Mouse (Mus musculus) olfactory bulb, adult 2 months (tissue): ENCODE data around the gene Ficd. TPM values are rescaled to one million over a fixed set of nuclear protein-coding genes. Genes with fewer than 3 reads are reported as not detected.
A peak's percentile ranks its signal among the peaks of the same experiment; 100 is the strongest.

Experiments
- H3K27ac ChIP-seq: fragments of 200-500 bp; 2 replicates; pipeline ENCODE4 v1.5.1; 2012; ENCODE audit warnings: low read depth, low read length; ENCODE audit not compliant: insufficient read depth
- H3K4me1 ChIP-seq: fragments of 200-500 bp; 2 replicates; pipeline ENCODE4 v1.6.1; 2012; ENCODE audit warnings: low read length; ENCODE audit not compliant: control insufficient read depth, insufficient read depth
- H3K4me3 ChIP-seq: fragments of 200-500 bp; 2 replicates; pipeline ENCODE4 v1.5.1; 2012; ENCODE audit warnings: mild to moderate bottlenecking, low read depth, low read length, moderate library complexity; ENCODE audit not compliant: insufficient read depth
- CTCF ChIP-seq: fragments of 200-500 bp; IDR thresholded peaks from 2 replicates; pipeline ENCODE4 v1.5.1; 2012; ENCODE audit warnings: low read depth, mild to moderate bottlenecking, low read length, moderate library complexity; ENCODE audit not compliant: insufficient read depth
- POLR2A ChIP-seq: fragments of 200-500 bp; IDR thresholded peaks from 2 replicates; pipeline ENCODE4 v1.6.1; 2012; ENCODE audit warnings: mild to moderate bottlenecking, low read depth, low read length, moderate library complexity; ENCODE audit not compliant: insufficient read depth
- WGBS: fragments of 180-500 bp; shearing (Covaris S2); methylation state at CpG from one replicate; pipeline ENCODE4 v1.1.7; 2018; 5-methylcytosine and 5-hydroxymethylcytosine counted together
- polyA plus RNA-seq: library from polyadenylated mRNA; stranded (reverse); fragments of >200 nt; gene quantifications from 2 replicates; pipeline ENCODE4 v1.2.4, GENCODE M21; 2012; ENCODE audit warnings: low replicate concordance; ENCODE audit not compliant: missing spikeins, insufficient read depth, insufficient read length

Gene Ficd
- polyA plus RNA-seq, 1 experiment, result not detected

DNA sequence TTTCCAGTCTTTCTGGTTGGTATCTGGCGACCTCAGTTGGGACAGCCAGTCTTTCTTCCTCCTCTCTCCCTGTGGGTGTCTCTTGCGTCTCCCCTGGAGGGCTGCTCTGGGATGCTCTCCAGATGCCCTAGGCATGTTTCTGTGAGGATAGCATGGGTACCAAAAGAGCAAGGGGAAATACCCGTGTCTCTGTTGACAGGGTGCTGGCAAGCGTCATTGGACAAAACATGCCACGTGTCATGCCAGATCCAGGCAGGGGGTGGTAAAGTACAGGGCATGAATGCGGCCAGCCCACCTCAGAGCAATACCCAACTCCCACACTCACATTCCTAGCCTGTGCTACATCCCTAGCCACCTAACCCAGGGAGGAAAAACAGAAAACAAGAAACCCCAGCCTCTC, 9.0 kb upstream of the Ficd start:
- WGBS, result 70% methylated on average over 6 of the region's 6 CpGs
- peaks cover 16% of the 10 kb centered on the region for H3K4me1 ChIP-seq
- no peak for TF ChIP-seq CTCF
- no peak for TF ChIP-seq POLR2A
- H3K4me3 ChIP-seq, result no peak overlapping the region
- H3K27ac ChIP-seq, result no peak overlapping the region

DNA sequence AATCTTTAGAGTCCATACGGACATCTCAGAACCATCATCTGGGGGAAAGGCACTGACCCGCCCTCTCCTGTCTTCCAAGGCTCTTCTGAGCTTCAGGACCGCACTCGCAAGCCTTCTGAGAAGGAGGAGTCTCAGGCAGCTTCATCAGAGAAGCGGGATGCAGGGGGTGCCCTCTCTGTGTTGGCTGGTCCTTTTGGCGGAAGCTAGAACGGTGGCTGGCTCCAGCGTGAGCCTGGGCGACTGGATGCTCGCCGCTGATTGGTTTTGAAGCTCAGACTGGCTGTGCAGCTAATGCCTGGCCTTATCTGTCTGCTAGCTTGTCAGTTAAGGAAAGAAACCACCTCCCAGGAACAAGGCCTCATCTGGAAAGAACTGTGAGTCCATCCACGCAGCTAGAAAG, 8.4 kb upstream of the Ficd start:
- no peak for TF ChIP-seq CTCF
- no peak for TF ChIP-seq POLR2A
- Histone ChIP-seq H3K4me3 (no peak overlapping the region), H3K27ac (no peak overlapping the region), H3K4me1 (peaks cover 16% of the 10 kb centered on the region)
- 77% methylated on average over 12 of the region's 12 CpGs for WGBS

DNA sequence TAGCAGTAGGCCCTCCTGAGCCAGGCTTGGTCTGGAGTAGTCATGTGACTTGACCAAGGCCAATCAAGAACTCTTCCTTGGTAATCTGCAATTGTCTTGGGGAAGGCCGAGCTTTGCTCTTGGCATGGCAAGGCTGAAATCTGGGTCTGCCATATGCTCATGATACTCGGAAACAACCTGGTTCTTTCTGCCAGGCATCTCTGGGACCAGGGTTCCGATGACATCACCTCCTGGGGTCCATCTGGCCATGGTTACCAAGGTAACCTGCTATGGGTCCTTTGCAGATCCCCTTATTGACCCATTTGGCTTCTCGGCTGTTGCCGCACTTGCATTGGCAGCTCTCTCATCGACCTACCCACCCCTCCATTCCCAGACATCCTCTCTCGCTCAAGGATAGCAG, 7.6 kb upstream of the Ficd start:
- peaks cover 16% of the 10 kb centered on the region for H3K4me1 ChIP-seq
- 82% methylated on average over 7 of the region's 7 CpGs for WGBS
- no peak overlapping the region for H3K4me3 ChIP-seq
- H3K27ac ChIP-seq, result no peak overlapping the region
- no peak for TF ChIP-seq CTCF
- TF ChIP-seq POLR2A, result no peak

DNA sequence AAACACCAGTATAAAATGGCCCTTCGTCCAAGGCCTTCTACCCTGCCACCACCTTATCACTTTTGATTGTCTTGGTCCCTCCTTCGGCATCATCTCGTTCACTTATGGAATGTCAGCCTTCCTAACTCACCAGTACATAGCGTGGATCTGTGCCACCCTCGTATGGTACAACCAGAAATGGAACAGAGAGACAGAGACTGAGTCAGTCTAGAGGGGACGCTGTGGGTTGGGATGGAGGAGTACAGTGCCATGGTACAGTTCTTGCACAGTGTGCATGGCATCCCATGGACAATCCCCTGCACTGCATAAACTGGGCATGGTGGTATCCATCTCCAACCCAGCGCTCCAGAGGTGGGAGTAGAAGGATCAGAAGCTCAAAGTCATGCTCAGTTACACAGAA, 6.9 kb upstream of the Ficd start:
- TF ChIP-seq POLR2A (no peak), CTCF (no peak)
- Histone ChIP-seq H3K4me1 (peaks cover 16% of the 10 kb centered on the region), H3K27ac (no peak overlapping the region), H3K4me3 (no peak overlapping the region)
- WGBS, result 91% methylated on average over 7 of the region's 7 CpGs

DNA sequence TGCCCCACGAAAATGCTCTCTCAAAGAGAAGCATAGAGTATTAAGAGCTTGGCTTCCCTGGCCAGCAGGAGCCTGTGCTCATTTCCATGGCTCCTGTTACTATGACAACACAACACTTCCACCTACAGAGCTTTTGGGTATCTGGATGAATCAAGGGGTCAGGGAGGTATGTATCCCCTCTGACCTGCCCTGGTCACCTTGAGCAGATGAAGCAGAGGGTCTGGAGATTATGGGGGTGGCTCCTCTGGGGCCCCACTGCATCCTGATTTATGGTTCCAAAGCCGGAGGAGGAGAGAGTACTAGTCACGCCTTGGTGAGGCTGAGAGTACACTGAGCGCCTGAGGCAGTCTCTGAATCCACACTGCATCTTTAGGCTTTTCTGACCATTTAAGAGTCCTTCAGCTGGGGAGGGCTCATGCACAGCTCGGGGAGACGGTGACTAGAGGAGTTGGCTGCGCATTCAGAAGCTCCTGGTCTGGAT, 4.9 kb upstream of the Ficd start:
- Histone ChIP-seq H3K27ac (no peak overlapping the region), H3K4me1 (peaks cover 18% of the 10 kb centered on the region), H3K4me3 (no peak overlapping the region)
- TF ChIP-seq CTCF, result no peak
- TF ChIP-seq POLR2A, result no peak
- 48% methylated on average over 7 of the region's 7 CpGs for WGBS

DNA sequence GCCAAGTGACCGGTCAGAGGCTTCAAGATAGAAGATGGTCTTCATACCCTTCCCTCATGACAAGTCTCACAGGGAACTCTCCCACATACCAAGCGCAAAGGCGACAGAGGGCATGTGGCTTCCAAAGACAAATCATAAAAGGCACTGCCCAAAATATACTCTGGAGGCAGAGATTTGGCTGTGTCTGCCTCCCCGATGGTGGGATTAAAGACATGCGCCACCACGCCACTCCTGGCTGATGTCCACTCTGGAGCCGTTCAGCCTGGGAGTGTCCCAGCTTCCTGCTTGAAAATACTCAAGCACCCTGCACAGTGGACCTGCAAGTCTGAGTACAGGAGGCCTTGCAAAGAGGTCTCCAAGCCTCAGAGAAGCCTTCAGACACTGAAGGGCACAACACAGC, 4.4 kb upstream of the Ficd start:
- Histone ChIP-seq H3K27ac (no peak overlapping the region), H3K4me1 (peaks cover 18% of the 10 kb centered on the region)
- WGBS, result 85% methylated on average over 7 of the region's 7 CpGs

DNA sequence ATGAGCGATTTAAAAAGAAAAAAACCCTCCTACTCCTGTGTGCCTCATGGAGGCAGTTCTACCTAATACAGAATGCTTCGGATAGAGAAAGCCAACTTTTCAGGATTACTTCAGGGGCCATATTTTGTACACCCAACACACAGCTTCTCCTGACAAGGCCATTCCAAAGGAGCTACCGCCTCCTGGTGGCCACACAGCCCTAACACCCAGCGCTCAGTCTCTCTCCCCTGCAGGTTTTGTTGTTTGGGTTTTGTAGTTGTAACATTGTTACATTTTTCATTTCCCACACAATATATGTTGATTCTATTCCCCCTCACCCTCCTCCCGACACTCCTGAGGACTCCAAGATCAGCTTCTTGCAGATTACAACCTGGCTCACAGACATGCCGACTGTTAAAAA, 3.4 kb upstream of the Ficd start:
- Histone ChIP-seq H3K4me1 (peaks cover 25% of the 10 kb centered on the region), H3K4me3 (no peak overlapping the region), H3K27ac (no peak overlapping the region)
- peak; percentile 55 for TF ChIP-seq CTCF
- no peak for TF ChIP-seq POLR2A
- 30% methylated on average over 6 of the region's 6 CpGs for WGBS

More for the DNA sequence above, 4.4 kb upstream of the Ficd start:
- no peak overlapping the region for H3K4me3 ChIP-seq
- TF ChIP-seq POLR2A, result no peak
- TF ChIP-seq CTCF, result no peak

DNA sequence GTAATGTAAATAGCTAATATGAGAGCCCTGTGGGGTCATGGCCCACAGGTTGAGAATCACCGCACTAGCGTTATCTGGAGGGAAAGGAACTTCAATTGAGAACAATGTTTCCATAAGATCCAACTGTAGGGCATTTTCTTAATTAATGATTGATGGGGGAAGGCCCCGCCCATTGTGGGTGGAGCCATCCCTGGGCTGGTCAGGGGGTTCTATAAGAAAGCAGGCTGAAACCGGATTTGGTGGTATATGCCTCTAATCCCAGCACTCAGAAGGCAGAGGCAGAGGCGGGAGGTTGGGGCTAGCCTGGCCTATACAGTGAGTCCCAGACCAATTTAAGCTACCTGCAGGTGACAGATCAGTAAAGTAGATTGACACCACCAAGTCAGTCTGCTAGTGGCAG, 1.2 kb upstream of the Ficd start:
- Histone ChIP-seq H3K4me1 (peaks cover 33% of the 10 kb centered on the region), H3K4me3 (no peak overlapping the region), H3K27ac (no peak overlapping the region)
- WGBS, result 69% methylated on average over 5 of the region's 5 CpGs
- no peak for TF ChIP-seq POLR2A
- TF ChIP-seq CTCF, result no peak

DNA sequence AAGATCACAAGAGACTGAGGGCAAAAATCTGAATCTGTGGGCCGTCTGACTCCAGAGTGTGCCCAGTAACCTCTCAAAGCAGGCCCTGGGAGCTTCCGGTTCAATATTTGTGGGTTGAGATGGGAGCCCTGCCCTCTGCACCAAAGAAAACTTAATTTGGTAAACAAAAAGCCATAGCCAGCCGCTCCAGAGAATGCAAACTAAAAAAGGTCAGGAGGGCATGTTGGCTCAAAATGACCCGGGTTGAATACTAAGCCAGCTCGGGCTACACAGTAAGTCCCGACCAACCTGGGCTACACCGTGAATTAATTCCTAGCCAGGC, 619 bp upstream of the Ficd start:
- peak overlapping the region; percentile 95 for H3K27ac ChIP-seq
- TF ChIP-seq POLR2A (no peak; the same call in 1 of the 2 replicates), CTCF (no peak)
- peak overlapping the region; percentile 46 for H3K4me3 ChIP-seq
- peaks cover 33% of the 10 kb centered on the region for H3K4me1 ChIP-seq
- WGBS, result 25% methylated on average over 7 of the region's 7 CpGs

DNA sequence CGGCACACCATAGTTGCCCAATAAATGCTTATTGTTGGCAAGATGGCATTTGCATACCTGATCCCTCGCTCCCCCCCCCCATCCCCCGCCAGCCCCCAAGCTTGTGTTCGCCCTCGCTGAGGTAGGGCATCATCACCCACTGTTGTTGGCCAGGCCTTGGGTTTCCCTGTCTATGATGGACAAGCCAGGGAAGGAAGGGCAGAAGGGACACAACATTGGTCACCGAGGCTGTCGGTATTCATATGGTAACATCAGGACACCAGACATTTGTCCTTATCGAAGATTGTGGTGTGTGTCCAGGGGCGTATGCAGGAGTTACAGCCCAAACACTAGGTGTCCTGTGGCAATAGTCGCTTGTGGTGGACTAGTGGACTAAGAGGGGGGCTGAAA, 505 bp downstream of the Ficd start:
- Histone ChIP-seq H3K4me1 (peaks cover 22% of the 10 kb centered on the region), H3K4me3 (peak overlapping the region; percentile 78), H3K27ac (peak overlapping the region; percentile 80; the same call in 1 of the 2 replicates)
- TF ChIP-seq CTCF, result no peak
- no peak for TF ChIP-seq POLR2A
- WGBS, result 0% methylated on average over 10 of the region's 10 CpGs
